Mouse (Mus musculus): ENCODE measurements around the gene Mpz.

DNA sequence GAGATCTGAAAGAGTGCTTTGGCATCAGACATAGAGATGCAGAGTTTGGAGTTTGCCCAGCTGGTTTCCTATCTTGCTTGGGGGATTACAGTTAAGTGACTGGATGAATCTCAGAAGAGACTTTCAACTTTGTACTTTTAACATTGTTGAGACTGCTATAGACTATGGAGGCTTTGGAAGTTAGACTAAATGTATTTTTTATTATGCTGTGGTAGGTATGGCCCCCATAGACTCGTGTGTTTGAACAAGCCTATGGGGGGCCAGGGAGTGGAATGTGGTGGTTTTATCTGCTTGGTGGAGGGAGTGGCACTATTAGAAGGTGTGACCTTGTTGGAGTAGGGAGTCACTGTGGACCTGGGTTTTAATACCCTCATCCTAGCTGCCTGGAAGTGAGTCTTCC lies 49.0 kb downstream of the Mpz start:
- no peak for TF ChIP-seq CTCF (IDR thresholded peaks at IDR 0.05; ENCODE audit: insufficient read depth, low read length)
- TF ChIP-seq POLR2A (IDR thresholded peaks at IDR 0.05; ENCODE audit: borderline replicate concordance, extremely low read depth, low read depth, low read length) = no peak
